Mouse (Mus musculus) liver, postnatal 0 days (tissue): ENCODE measurements around the gene 4930432M17Rik. TPM values are rescaled to one million over a fixed set of nuclear protein-coding genes. Genes with fewer than 3 reads are reported as not detected.
A peak's percentile ranks its signal among the peaks of the same experiment; 100 is the strongest.

Experiments
- ATAC-seq: fragments of 200-750 bp; cut with Nextera tagmentation; 2 replicates; pipeline ENCODE4 v1.8.0; 2017; ENCODE audit warnings: mild to moderate bottlenecking, moderate library complexity
- DNase-seq: peaks from one replicate; pipeline ENCODE4 v3.0.0-alpha.2; 2016
- H3K27ac ChIP-seq: fragments of 300-500 bp; sonication (generic); 2 replicates; pipeline ENCODE4 v1.5.1; 2014; ENCODE audit warnings: antibody characterized with exemption, moderate library complexity, mild to moderate bottlenecking, low read depth
- H3K27me3 ChIP-seq: fragments of 300-500 bp; sonication (generic); 2 replicates; pipeline ENCODE4 v1.6.1; 2014; ENCODE audit warnings: low read length, control low read depth, mixed read lengths; ENCODE audit not compliant: insufficient read depth
- H3K36me3 ChIP-seq: fragments of 300-500 bp; sonication (generic); replicated peaks from 2 replicates; pipeline ENCODE4 v1.6.1; 2014; ENCODE audit warnings: mild to moderate bottlenecking, control low read depth, low read length, moderate library complexity, mixed read lengths; ENCODE audit not compliant: insufficient read depth
- H3K4me1 ChIP-seq: fragments of 300-500 bp; sonication (generic); 2 replicates; pipeline ENCODE4 v1.6.1; 2014; ENCODE audit warnings: antibody characterized with exemption, mild to moderate bottlenecking, control low read depth; ENCODE audit not compliant: insufficient read depth
- H3K4me2 ChIP-seq: fragments of 300-500 bp; sonication (generic); 2 replicates; pipeline ENCODE4 v1.6.1; 2014; ENCODE audit warnings: low read depth, mild to moderate bottlenecking, low read length, moderate library complexity, mixed read lengths
- H3K4me3 ChIP-seq: fragments of 300-500 bp; sonication (generic); 2 replicates; pipeline ENCODE4 v1.5.1; 2014; ENCODE audit warnings: low read depth, low read length
- H3K9ac ChIP-seq: fragments of 300-500 bp; sonication (generic); replicated peaks from 2 replicates; pipeline ENCODE4 v1.6.1; 2014; ENCODE audit warnings: mild to moderate bottlenecking, moderate library complexity
- H3K9me3 ChIP-seq: fragments of 300-500 bp; sonication (generic); 2 replicates; pipeline ENCODE4 v1.6.1; 2016; ENCODE audit warnings: mild to moderate bottlenecking, control low read depth, low read length, mixed read lengths
- CTCF ChIP-seq: sonication (generic); IDR thresholded peaks from 2 replicates; pipeline ENCODE4 v1.5.1; 2016; ENCODE audit warnings: antibody characterized with exemption, low read depth
- EP300 ChIP-seq: IDR thresholded peaks from 2 replicates; pipeline ENCODE4 v1.6.1; 2016; ENCODE audit warnings: antibody characterized with exemption, low read depth, mild to moderate bottlenecking
- WGBS: fragments of 180-500 bp; shearing (Covaris S2); extraction: QIAGEN DNeasy Blood & Tissue Kit; methylation state at CpG from one replicate; pipeline ENCODE4 v1.1.7; 2014; ENCODE audit not compliant: insufficient replicate concordance; 5-methylcytosine and 5-hydroxymethylcytosine counted together
- polyA plus RNA-seq: library from polyadenylated mRNA; unstranded; fragments of >200 nt; fragmentation: Nextera tagmentation; extraction: Ambion mirVana; gene quantifications from 2 replicates; pipeline ENCODE4 v1.2.1, GENCODE M21; 2015

The 4930432M17Rik gene
- polyA plus RNA-seq, 1 experiment from 2014 or later = not detected

DNA sequence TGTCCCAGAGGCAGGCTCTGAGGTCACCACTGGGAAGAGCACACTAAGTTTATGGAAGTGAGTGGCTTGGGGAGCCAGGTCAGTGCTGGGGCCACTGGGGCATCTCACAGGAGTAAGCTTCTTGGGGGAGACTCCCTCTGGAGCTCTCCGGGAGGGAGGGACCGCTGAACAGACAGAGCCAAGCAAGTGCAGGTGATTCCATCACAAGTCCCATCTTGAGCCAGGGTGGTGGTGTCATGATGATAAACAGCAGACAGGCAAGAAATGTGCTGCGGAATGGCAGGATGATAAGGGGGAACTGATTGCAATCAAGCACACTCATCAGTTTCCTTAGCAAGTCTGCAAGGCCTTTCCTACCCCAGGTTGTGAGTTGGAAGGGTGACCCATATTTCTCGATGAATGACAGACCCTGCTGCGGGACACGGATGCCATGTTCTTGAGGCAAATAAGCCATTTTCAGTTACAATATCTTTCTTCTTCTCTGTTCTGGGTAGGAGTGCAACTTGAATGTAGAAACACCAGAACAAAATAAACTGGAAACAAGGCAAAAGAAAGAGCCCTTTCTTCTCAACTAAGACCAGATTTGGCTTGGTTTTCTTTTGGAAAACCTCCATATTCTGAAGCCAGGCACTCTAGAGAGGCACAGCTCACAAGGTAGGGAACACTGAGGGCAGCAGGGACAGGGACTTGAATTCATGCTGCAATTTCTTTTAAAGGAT, 45.3 kb downstream of the 4930432M17Rik start:
- ATAC-seq = no peak
- no peak for DNase-seq
- 64% methylated on average over 6 of the region's 6 CpGs for WGBS

DNA sequence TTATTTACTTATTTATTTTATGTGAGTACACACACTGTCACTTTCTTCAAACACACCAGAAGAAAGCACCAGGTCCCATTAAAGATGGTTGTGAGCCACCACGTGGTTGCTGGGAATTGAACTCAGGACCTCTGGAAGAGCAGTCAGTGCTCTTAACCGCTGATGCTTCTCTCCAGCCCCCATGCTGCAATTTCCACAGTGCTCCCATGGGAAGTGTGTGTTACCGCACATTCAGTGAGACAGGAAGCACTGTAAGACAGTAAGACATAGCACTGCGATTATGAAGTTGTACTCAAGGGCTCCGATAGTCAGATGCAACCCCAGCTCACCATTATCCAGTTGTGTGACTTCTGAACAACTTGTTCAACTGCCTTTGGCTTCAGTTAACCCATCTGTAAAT, 45.9 kb downstream of the 4930432M17Rik start:
- WGBS = 77% methylated on average over 5 of the region's 5 CpGs
- Histone ChIP-seq H3K4me2 (no peak overlapping the region), H3K4me1 (peaks cover 4% of the 10 kb centered on the region), H3K27me3 (no peaks in the 10 kb centered on the region), H3K9me3 (no peaks in the 10 kb centered on the region), H3K9ac (no peak overlapping the region), H3K36me3 (no peaks in the 10 kb centered on the region), H3K4me3 (no peak overlapping the region), H3K27ac (no peak overlapping the region)
- DNase-seq (no peak), ATAC-seq (no peak)
- TF ChIP-seq EP300 (no peak), CTCF (no peak)

More for the DNA sequence above, 45.3 kb downstream of the 4930432M17Rik start:
- no peak overlapping the region for H3K4me3 ChIP-seq
- H3K27me3 ChIP-seq = no peaks in the 10 kb centered on the region
- H3K9ac ChIP-seq = no peak overlapping the region
- no peak overlapping the region for H3K27ac ChIP-seq
- H3K4me1 ChIP-seq = no peaks in the 10 kb centered on the region
- no peaks in the 10 kb centered on the region for H3K36me3 ChIP-seq
- H3K4me2 ChIP-seq = no peak overlapping the region
- TF ChIP-seq EP300 = no peak
- no peak for TF ChIP-seq CTCF
- no peaks in the 10 kb centered on the region for H3K9me3 ChIP-seq

DNA sequence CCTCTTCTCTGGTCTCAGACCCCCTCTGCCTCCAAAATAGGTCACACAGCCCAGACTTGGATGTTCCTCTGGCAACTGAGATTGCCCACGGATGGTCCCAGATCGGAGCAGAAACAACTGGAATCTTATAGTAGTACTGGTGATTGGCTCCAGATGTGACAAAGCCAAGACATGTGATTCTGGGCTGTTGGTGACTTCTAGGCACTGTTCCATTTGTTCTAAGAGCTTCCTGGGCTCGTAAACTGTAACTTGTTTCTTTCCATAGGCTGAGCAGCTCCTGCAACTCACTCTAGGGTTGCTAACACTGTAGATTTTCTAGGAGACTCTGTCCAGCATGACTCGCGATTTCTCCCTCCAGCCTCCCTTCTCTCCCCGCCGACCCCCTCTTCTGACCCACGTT, 48.1 kb downstream of the 4930432M17Rik start:
- H3K27me3 ChIP-seq = 0 out of 2 replicates have a peak, but pooled peaks cover under 1% of the 10 kb centered on the region
- H3K9ac ChIP-seq = no peak overlapping the region
- DNase-seq = no peak
- no peak overlapping the region for H3K4me2 ChIP-seq
- H3K27ac ChIP-seq = no peak overlapping the region
- peaks cover 13% of the 10 kb centered on the region for H3K4me1 ChIP-seq
- no peaks in the 10 kb centered on the region for H3K9me3 ChIP-seq
- TF ChIP-seq CTCF (no peak), EP300 (no peak)
- ATAC-seq = no peak
- WGBS = 84% methylated on average over 8 of the region's 8 CpGs
- H3K36me3 ChIP-seq = no peaks in the 10 kb centered on the region
- no peak overlapping the region for H3K4me3 ChIP-seq

DNA sequence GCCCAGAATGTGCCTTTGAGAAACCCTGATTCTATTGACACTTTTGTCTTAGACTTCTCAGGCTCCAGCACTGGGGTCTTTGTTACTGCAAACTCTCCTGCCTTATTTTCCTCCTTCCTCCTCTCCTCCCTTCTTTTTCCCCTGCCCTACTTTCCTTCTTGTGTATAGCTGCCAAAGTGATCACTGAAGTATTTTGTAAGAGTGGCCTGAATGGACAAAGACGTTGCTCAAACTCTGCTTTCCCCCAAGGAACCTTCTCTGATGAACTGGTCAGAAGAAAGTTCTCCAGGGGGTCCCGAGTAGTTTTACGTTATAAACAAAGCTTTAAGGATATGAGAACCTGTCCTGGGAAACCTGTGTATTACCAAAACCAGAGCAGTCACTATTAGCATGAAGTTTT, 49.1 kb downstream of the 4930432M17Rik start:
- WGBS = 66% methylated on average over 3 of the region's 3 CpGs
- Histone ChIP-seq H3K4me3 (no peak overlapping the region), H3K36me3 (no peaks in the 10 kb centered on the region)

DNA sequence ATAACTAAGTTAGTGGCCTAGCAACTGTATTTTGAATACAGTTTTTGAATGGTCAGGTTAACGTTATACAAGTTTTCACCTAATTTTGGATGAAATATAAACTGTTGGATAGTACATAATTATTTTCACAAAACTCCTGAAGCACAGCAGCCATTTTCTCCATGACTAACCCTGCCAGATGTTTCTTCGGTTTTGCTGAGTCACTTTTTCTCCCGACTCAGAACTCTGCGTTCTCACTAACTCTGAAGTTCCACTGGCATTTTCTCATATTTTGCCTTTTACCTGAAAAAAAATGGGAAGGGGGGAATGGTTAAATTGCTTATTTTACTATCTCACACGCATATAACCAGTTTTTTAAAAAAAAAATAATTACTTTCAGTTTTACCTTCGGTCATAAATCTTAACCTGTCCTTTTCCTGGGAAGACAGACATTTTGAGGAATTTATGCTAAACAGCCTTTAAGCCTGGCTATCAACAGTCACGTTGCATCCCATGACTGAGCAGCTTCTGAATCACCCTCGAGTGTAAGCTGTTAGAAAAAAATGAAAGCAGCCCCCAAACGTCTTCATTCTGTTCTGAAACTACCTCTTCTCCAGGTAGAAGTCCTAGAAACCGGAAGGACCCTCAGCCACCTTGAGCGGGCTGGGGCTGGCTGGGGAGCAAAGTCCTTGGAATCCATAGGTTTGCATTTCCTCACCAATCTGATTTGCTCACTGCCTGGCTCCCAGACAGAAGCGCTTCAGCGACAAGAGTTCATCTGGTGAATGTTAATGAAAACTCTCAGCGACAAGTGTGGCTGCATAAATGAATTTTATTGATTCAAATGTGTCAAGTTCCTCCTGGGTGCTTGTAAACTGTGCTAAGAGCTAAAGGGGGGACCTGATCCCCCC, 50.5 kb downstream of the 4930432M17Rik start:
- Histone ChIP-seq H3K4me2 (peak overlapping the region; percentile 52), H3K27ac (no peak overlapping the region), H3K4me3 (no peak overlapping the region), H3K9ac (no peak overlapping the region), H3K36me3 (no peaks in the 10 kb centered on the region), H3K27me3 (peaks cover 10% of the 10 kb centered on the region; the same call in 1 of the 2 replicates), H3K9me3 (no peaks in the 10 kb centered on the region), H3K4me1 (peaks cover 19% of the 10 kb centered on the region)
- DNase-seq = no peak
- no peak for ATAC-seq
- WGBS = 38% methylated on average over 14 of the region's 14 CpGs
- no peak for TF ChIP-seq CTCF
- TF ChIP-seq EP300 = no peak

More for the DNA sequence above, 49.1 kb downstream of the 4930432M17Rik start:
- DNase-seq = no peak
- no peak for ATAC-seq
- Histone ChIP-seq H3K9ac (no peak overlapping the region), H3K27ac (no peak overlapping the region), H3K27me3 (peaks cover 10% of the 10 kb centered on the region; the same call in 1 of the 2 replicates), H3K4me1 (peaks cover 19% of the 10 kb centered on the region), H3K9me3 (no peaks in the 10 kb centered on the region), H3K4me2 (no peak overlapping the region)
- no peak for TF ChIP-seq EP300
- no peak for TF ChIP-seq CTCF

DNA sequence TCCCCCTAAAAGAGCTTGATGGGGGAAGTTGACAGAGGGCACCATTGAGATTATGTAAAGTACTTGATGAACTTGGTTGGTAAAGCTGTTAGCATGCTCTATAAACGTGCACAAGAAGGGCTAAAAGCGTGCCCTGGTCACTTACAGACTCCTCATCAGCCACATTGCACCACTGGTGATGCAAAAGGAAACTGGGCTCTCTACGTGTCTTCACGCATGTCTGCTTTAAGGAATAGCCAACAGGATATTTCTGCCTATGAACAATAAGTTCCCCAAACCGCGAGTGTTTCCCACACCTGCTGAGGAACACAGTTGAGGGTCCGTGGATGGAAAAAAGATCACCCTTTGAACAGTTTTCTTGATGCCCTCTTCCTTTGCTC, 51.1 kb downstream of the 4930432M17Rik start:
- H3K27ac ChIP-seq = no peak overlapping the region
- no peak overlapping the region for H3K4me3 ChIP-seq
- no peak overlapping the region for H3K9ac ChIP-seq
- DNase-seq (no peak), ATAC-seq (no peak)
- peaks cover 10% of the 10 kb centered on the region; the same call in 1 of the 2 replicates for H3K27me3 ChIP-seq
- peak overlapping the region; percentile 52 for H3K4me2 ChIP-seq
- no peaks in the 10 kb centered on the region for H3K9me3 ChIP-seq
- no peaks in the 10 kb centered on the region for H3K36me3 ChIP-seq
- TF ChIP-seq EP300 = no peak
- TF ChIP-seq CTCF = no peak
- 40% methylated on average over 7 of the region's 7 CpGs for WGBS
- H3K4me1 ChIP-seq = peaks cover 19% of the 10 kb centered on the region
